In the genomic region with DNA sequence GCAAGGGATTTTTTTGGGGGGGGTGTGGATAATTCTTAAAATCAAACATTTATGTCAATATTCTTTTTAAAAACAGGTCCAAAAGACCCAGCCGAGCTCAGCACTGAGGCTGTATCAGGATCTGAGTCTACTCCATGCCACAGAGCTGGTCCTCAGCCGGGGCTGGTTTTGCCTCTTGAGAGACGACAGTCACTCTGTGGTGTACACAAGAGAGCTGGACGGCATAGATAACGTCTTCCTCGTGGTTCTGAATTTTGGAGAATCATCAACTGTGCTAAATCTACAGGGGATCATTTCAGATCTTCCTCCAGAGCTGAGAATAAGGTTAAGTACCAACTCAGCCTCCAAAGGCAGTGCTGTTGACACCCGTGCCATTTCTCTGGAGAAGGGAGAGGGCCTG, we compare ENCODE assay signal across 23 mouse cellular contexts. TPM values are rescaled to one million over a fixed set of nuclear protein-coding genes. Genes with fewer than 3 reads are reported as not detected.
DNase-seq lines count a peak whose midpoint lies in the region; ATAC-seq and TF ChIP-seq lines count a peak whose summit lies in the region.
"Had no signal": no experiment of that assay in that cellular context is flagged by ENCODE, and none has a peak within 500 bp of the region (broad histone marks: within the 10 kb centered on the region; RNA-seq: fewer than 3 reads in every experiment).

No protein-coding gene starts in this region.

- DNase-seq in heart, adult 11 months: peak; percentile 83
- no peak for DNase-seq in heart, postnatal 36 days
- DNase-seq in liver, embryonic 14.5 days (ENCODE audit: low read depth in 3 of 3, low spot score in 3 of 3): peak in 2 of 3 experiments; percentile 22 to 36
- DNase-seq in liver, postnatal 0 days: no peak
- DNase-seq in c-Kit-positive CD71-positive TER-119-negative erythroid progenitor cells, embryonic 14.5 days (ENCODE audit: low read depth): peak; percentile 22
- no peak for DNase-seq in midbrain, embryonic 11.5 days (ENCODE audit: low spot score, missing footprints)
- DNase-seq in cerebellum, adult 9-11 months: no peak
- DNase-seq: adrenal gland, postnatal 14 days; cerebellum, adult 11 months; cerebellum, adult 2 months; cerebellum, postnatal 14 days; gastrocnemius, postnatal 10 days; gastrocnemius, postnatal 36 days had no signal

- H3K36me3 ChIP-seq in liver, embryonic 14.5 days (replicated peaks; ENCODE audit: control insufficient read depth, insufficient read depth, low read depth): no peaks in the 10 kb centered on the region
- peaks cover 30% of the 10 kb centered on the region for H3K36me3 ChIP-seq in liver, postnatal 0 days (replicated peaks; ENCODE audit: insufficient read depth, low read length)
- peaks cover 8% of the 10 kb centered on the region; the same call in 1 of the 2 replicates for H3K36me3 ChIP-seq in midbrain, embryonic 11.5 days (ENCODE audit: control insufficient read depth, insufficient read depth, low read length)

- intact Hi-C loops in heart, postnatal 36 days (cut with DNase I): no loop called here

- no peaks in the 10 kb centered on the region for H3K27me3 ChIP-seq in liver, embryonic 14.5 days (ENCODE audit: control insufficient read depth, insufficient read depth, low read length)
- no peaks in the 10 kb centered on the region for H3K27me3 ChIP-seq in liver, postnatal 0 days (ENCODE audit: insufficient read depth, low read length)
- no peaks in the 10 kb centered on the region for H3K27me3 ChIP-seq in midbrain, embryonic 11.5 days (ENCODE audit: control insufficient read depth, insufficient read depth, low read length)
- H3K27me3 ChIP-seq: forebrain, embryonic 13.5 days; hindbrain, embryonic 13.5 days; Patski had no signal

- TF ChIP-seq CTCF in liver, embryonic 14.5 days (IDR thresholded peaks at IDR 0.05; ENCODE audit: low read depth): no peak
- TF ChIP-seq CTCF in liver, postnatal 0 days (IDR thresholded peaks at IDR 0.05; ENCODE audit: low read depth): no peak

- no peaks in the 10 kb centered on the region for H3K9me3 ChIP-seq in liver, embryonic 14.5 days (ENCODE audit: control insufficient read depth, low read length)
- H3K9me3 ChIP-seq in liver, postnatal 0 days (ENCODE audit: low read length): no peaks in the 10 kb centered on the region
- no peaks in the 10 kb centered on the region for H3K9me3 ChIP-seq in midbrain, embryonic 11.5 days (ENCODE audit: control insufficient read depth, low read length)
- H3K9me3 ChIP-seq: forebrain, embryonic 10.5 days; forebrain, embryonic 13.5 days; hindbrain, embryonic 10.5 days; hindbrain, embryonic 13.5 days had no signal

- TF ChIP-seq EP300 in liver, embryonic 14.5 days (IDR thresholded peaks at IDR 0.05; ENCODE audit: low read depth): no peak
- TF ChIP-seq EP300 in liver, postnatal 0 days (IDR thresholded peaks at IDR 0.05; ENCODE audit: low read depth): no peak

- H3K27ac ChIP-seq in liver, embryonic 14.5 days: no peak overlapping the region
- no peak overlapping the region for H3K27ac ChIP-seq in liver, postnatal 0 days (ENCODE audit: low read depth)
- no peak overlapping the region for H3K27ac ChIP-seq in midbrain, embryonic 11.5 days (ENCODE audit: low read depth, low read length)
- H3K27ac ChIP-seq: forebrain, embryonic 10.5 days; forebrain, embryonic 13.5 days; hindbrain, embryonic 10.5 days; hindbrain, embryonic 13.5 days had no signal

- H3K9ac ChIP-seq in liver, embryonic 14.5 days (replicated peaks): no peak overlapping the region
- no peak overlapping the region for H3K9ac ChIP-seq in liver, postnatal 0 days (replicated peaks)
- no peak overlapping the region for H3K9ac ChIP-seq in midbrain, embryonic 11.5 days (ENCODE audit: low read length)
- H3K9ac ChIP-seq: forebrain, embryonic 13.5 days; hindbrain, embryonic 13.5 days had no signal

- ATAC-seq in liver, embryonic 14.5 days (ENCODE audit: insufficient read depth): no peak
- no peak for ATAC-seq in liver, postnatal 0 days
- ATAC-seq in megakaryocyte-erythroid progenitor cell, adult 5-6 weeks (replicated peaks; ENCODE audit: low FRiP score, low TSS enrichment, poor library complexity, severe bottlenecking): peak; percentile 80
- no peak for ATAC-seq in midbrain, embryonic 11.5 days (ENCODE audit: low FRiP score)
- ATAC-seq: forebrain, embryonic 13.5 days; forebrain, embryonic 16.5 days; Patski had no signal

- WGBS in liver, embryonic 14.5 days (ENCODE audit: insufficient replicate concordance): 26% methylated on average over 7 of the region's 7 CpGs
- 61% methylated on average over 7 of the region's 7 CpGs for WGBS in liver, postnatal 0 days (ENCODE audit: insufficient replicate concordance)
- WGBS in midbrain, embryonic 11.5 days: 91% methylated on average over 7 of the region's 7 CpGs

- H3K4me3 ChIP-seq in liver, embryonic 14.5 days (ENCODE audit: insufficient read depth in 1 of 2, low read depth in 2 of 2, low read length in 2 of 2): no peak overlapping the region
- no peak overlapping the region for H3K4me3 ChIP-seq in liver, postnatal 0 days (ENCODE audit: low read depth, low read length)
- H3K4me3 ChIP-seq in midbrain, embryonic 11.5 days (ENCODE audit: low read depth, low read length): no peak overlapping the region
- H3K4me3 ChIP-seq: forebrain, embryonic 10.5 days; forebrain, embryonic 13.5 days; hindbrain, embryonic 10.5 days; hindbrain, embryonic 13.5 days had no signal

- no peaks in the 10 kb centered on the region for H3K4me1 ChIP-seq in liver, embryonic 14.5 days (replicated peaks; ENCODE audit: control insufficient read depth in 2 of 2, insufficient read depth in 2 of 2, low read length in 1 of 2)
- H3K4me1 ChIP-seq in liver, postnatal 0 days (ENCODE audit: insufficient read depth): no peaks in the 10 kb centered on the region
- no peaks in the 10 kb centered on the region for H3K4me1 ChIP-seq in midbrain, embryonic 11.5 days (ENCODE audit: control insufficient read depth, insufficient read depth, low read length)
- H3K4me1 ChIP-seq: forebrain, embryonic 13.5 days; hindbrain, embryonic 10.5 days; hindbrain, embryonic 13.5 days had no signal

- H3K4me2 ChIP-seq in liver, embryonic 14.5 days (ENCODE audit: low read depth): no peak overlapping the region
- H3K4me2 ChIP-seq in liver, postnatal 0 days (ENCODE audit: low read depth, low read length): no peak overlapping the region
- H3K4me2 ChIP-seq in midbrain, embryonic 11.5 days: no peak overlapping the region
- H3K4me2 ChIP-seq: forebrain, embryonic 13.5 days; heart, embryonic 11.5 days; hindbrain, embryonic 13.5 days had no signal

RNA-seq across cellular contexts. Expression of a gene that starts 26.5 kb away (rescaled TPM):
- total RNA-seq in heart, postnatal 36 days (2021): 100 to 1,000 TPM; 142 TPM
- polyA plus RNA-seq in liver, embryonic 14.5 days (2012; rRNA removed): 5.7 and 7.2 TPM in 2 replicates
- 6.5 and 7.5 TPM in 2 replicates for polyA plus RNA-seq in liver, embryonic 14.5 days (2014; fragmentation: Nextera tagmentation; extraction: Ambion mirVana)
- polyA plus RNA-seq in liver, postnatal 0 days (2015; fragmentation: Nextera tagmentation; extraction: Ambion mirVana): 4.5 and 4.6 TPM in 2 replicates
- total RNA-seq in megakaryocyte-erythroid progenitor cell, adult 5-6 weeks (2014; fragmentation: Nextera tagmentation): 24.8 and 26.5 TPM in 2 replicates
- 32.8 and 44.5 TPM in 2 replicates for total RNA-seq in megakaryocyte-erythroid progenitor cell, adult 5-6 weeks (2017)
- polyA plus RNA-seq in midbrain, embryonic 11.5 days (2014; fragmentation: Nextera tagmentation; extraction: Ambion mirVana): 60.0 and 61.7 TPM in 2 replicates

RNA-seq across cellular contexts. Expression of a gene that starts 26.8 kb away (rescaled TPM):
- total RNA-seq in heart, postnatal 36 days (2021): 1 to 10 TPM; 3.0 to 3.4 TPM
- polyA plus RNA-seq in liver, embryonic 14.5 days (2012; rRNA removed): 0.76 and 0.77 TPM in 2 replicates
- polyA plus RNA-seq in liver, embryonic 14.5 days (2014; fragmentation: Nextera tagmentation; extraction: Ambion mirVana): 3.0 and 3.6 TPM in 2 replicates
- polyA plus RNA-seq in liver, postnatal 0 days (2015; fragmentation: Nextera tagmentation; extraction: Ambion mirVana): 1.4 and 2.1 TPM in 2 replicates
- 5.6 and 7.8 TPM in 2 replicates for total RNA-seq in megakaryocyte-erythroid progenitor cell, adult 5-6 weeks (2014; fragmentation: Nextera tagmentation)
- total RNA-seq in megakaryocyte-erythroid progenitor cell, adult 5-6 weeks (2017): 1.6 and 3.1 TPM in 2 replicates
- 14.9 and 17.0 TPM in 2 replicates for polyA plus RNA-seq in midbrain, embryonic 11.5 days (2014; fragmentation: Nextera tagmentation; extraction: Ambion mirVana)

RNA-seq across cellular contexts. Expression of a gene that starts 35.4 kb away (rescaled TPM):
- under 1 TPM in 1 of 2 experiments, not detected in 1; 0.22 TPM for total RNA-seq in heart, postnatal 36 days (2021)
- polyA plus RNA-seq in liver, embryonic 14.5 days (2012; rRNA removed): 0.34 and 0.45 TPM in 2 replicates
- polyA plus RNA-seq in liver, embryonic 14.5 days (2014; fragmentation: Nextera tagmentation; extraction: Ambion mirVana): 0.65 and 0.86 TPM in 2 replicates
- 7.8 and 8.9 TPM in 2 replicates for polyA plus RNA-seq in liver, postnatal 0 days (2015; fragmentation: Nextera tagmentation; extraction: Ambion mirVana)
- total RNA-seq in megakaryocyte-erythroid progenitor cell, adult 5-6 weeks (2014; fragmentation: Nextera tagmentation): not detected in 2 replicates
- 1.1 TPM in 1 of 2 replicates, not detected in the other for total RNA-seq in megakaryocyte-erythroid progenitor cell, adult 5-6 weeks (2017)
- polyA plus RNA-seq in midbrain, embryonic 11.5 days (2014; fragmentation: Nextera tagmentation; extraction: Ambion mirVana): 0.17 and 0.34 TPM in 2 replicates
- total RNA-seq: gastrocnemius, postnatal 36 days; heart, postnatal 25 days had no signal
- polyA plus RNA-seq: heart, postnatal 0 days had no signal

Comparison
In these comparisons a context has a peak if more than half of its experiments do, and no peak if none do; other contexts are left out.
1. DNase-seq: peak in heart, adult 11 months (single experiment), liver, embryonic 14.5 days (2 of 3) and c-Kit-positive CD71-positive TER-119-negative erythroid progenitor cells, embryonic 14.5 days (single experiment); none in heart, postnatal 36 days (0 of 2), liver, postnatal 0 days (single experiment), midbrain, embryonic 11.5 days (single experiment) and cerebellum, adult 9-11 months (single experiment).